Comparison of ENCODE assay signal across 26 mouse cellular contexts in genomic region chr11:69775716-69776115, GRCm38 (mm10). TPM values are rescaled to one million over a fixed set of nuclear protein-coding genes. Genes with fewer than 3 reads are reported as not detected.
DNase-seq lines count a peak whose midpoint lies in the region; ATAC-seq and TF ChIP-seq lines count a peak whose summit lies in the region.
"Had no signal": no experiment of that assay in that cellular context is flagged by ENCODE, and none has a peak within 500 bp of the region (broad histone marks: within the 10 kb centered on the region; RNA-seq: fewer than 3 reads in every experiment).

No protein-coding gene starts in this region.

- 56% methylated on average over 10 of the region's 10 CpGs for WGBS in kidney, embryonic 15.5 days

- TF ChIP-seq POLR2A in CH12.LX (IDR thresholded peaks at IDR 0.05; ENCODE audit: low read depth, low read length), result no peak
- no peak for TF ChIP-seq POLR2A in ES-Bruce4 (IDR thresholded peaks at IDR 0.05; ENCODE audit: insufficient read depth, low read length)

- H3K36me3 ChIP-seq in kidney, embryonic 15.5 days, result peaks cover 15% of the 10 kb centered on the region; the same call in 1 of the 2 replicates
- peaks cover 8 to 35% of the 10 kb centered on the region in 2 experiments for H3K36me3 ChIP-seq in CH12.LX (replicated peaks in 1 of 2; ENCODE audit: control insufficient read depth in 1 of 2, insufficient read depth in 1 of 2, low read length in 1 of 2)
- no peaks in the 10 kb centered on the region for H3K36me3 ChIP-seq in ES-Bruce4 (ENCODE audit: control insufficient read depth, insufficient read depth, low read length, poor library complexity, severe bottlenecking)
- H3K36me3 ChIP-seq: liver, embryonic 15.5 days had no signal

- no peak for TF ChIP-seq RAD21 in CH12.LX (IDR thresholded peaks at IDR 0.05; ENCODE audit: low read depth, low read length)

- no peak for ATAC-seq in kidney, embryonic 15.5 days (replicated peaks; ENCODE audit: low FRiP score)
- ATAC-seq: forebrain, embryonic 15.5 days; intestine, embryonic 16.5 days; midbrain, embryonic 16.5 days had no signal

- no peak overlapping the region for H3K4me2 ChIP-seq in kidney, embryonic 15.5 days
- peak overlapping the region; percentile 53; the same call in 1 of the 2 replicates for H3K4me2 ChIP-seq in CH12.LX (ENCODE audit: insufficient read depth, low read depth, poor library complexity, severe bottlenecking)
- H3K4me2 ChIP-seq: forebrain, embryonic 15.5 days; hindbrain, embryonic 15.5 days; liver, embryonic 15.5 days had no signal

- peak; percentile 70 to 79 for DNase-seq in cerebellum, postnatal 10 days
- no peak for DNase-seq in cerebellum, adult 8-10 months
- DNase-seq in kidney, postnatal 10 days, result peak; percentile 49
- DNase-seq in CH12.LX (ENCODE audit: extremely low read depth), result no peak
- no peak for DNase-seq in ovary, postnatal 36 days (ENCODE audit: low spot score)
- DNase-seq: adrenal gland, postnatal 25 days; embryo, embryonic 11 days; liver; right cerebral cortex, postnatal 14 days; thymus, postnatal 14 days had no signal

- no peak for TF ChIP-seq CTCF in CH12.LX (conservative IDR thresholded peaks at IDR 0.05 in 1 of 2, IDR thresholded peaks at IDR 0.05 in 1 of 2; ENCODE audit: low read depth in 2 of 2, low read length in 2 of 2)
- no peak for TF ChIP-seq CTCF in ES-Bruce4 (IDR thresholded peaks at IDR 0.05; ENCODE audit: low read depth, low read length)

- dilution Hi-C loops in CH12.LX (cut with MboI; ENCODE audit: extremely low pct_ligation_motif_present, extremely low pct_unique_long_range_greater_than_20kb, low sequenced_read_pairs), result no loop called here

- H3K4me1 ChIP-seq in kidney, embryonic 15.5 days, result peaks cover 30% of the 10 kb centered on the region
- H3K4me1 ChIP-seq in CH12.LX (ENCODE audit: control insufficient read depth in 1 of 2, insufficient read depth in 2 of 2), result peaks cover 40 to 64% of the 10 kb centered on the region in 2 experiments
- peaks cover 6% of the 10 kb centered on the region for H3K4me1 ChIP-seq in ES-Bruce4 (ENCODE audit: control insufficient read depth, insufficient read depth, low read length)
- H3K4me1 ChIP-seq: forebrain, embryonic 15.5 days; hindbrain, embryonic 15.5 days; liver, embryonic 15.5 days had no signal

- H3K27me3 ChIP-seq in kidney, embryonic 15.5 days, result no peaks in the 10 kb centered on the region
- H3K27me3 ChIP-seq in CH12.LX (replicated peaks) (no peaks in the 10 kb centered on the region), ES-Bruce4 (ENCODE audit: control insufficient read depth, insufficient read depth, low read length, poor library complexity, severe bottlenecking) (no peaks in the 10 kb centered on the region)
- H3K27me3 ChIP-seq: forebrain, embryonic 15.5 days; hindbrain, embryonic 15.5 days had no signal

- H3K9ac ChIP-seq in kidney, embryonic 15.5 days, result no peak overlapping the region
- H3K9ac ChIP-seq in CH12.LX (ENCODE audit: insufficient read depth, low read depth) (peak overlapping the region; percentile 47), ES-Bruce4 (ENCODE audit: low read depth, poor library complexity, severe bottlenecking) (peak overlapping the region; percentile 19)
- H3K9ac ChIP-seq: forebrain, embryonic 15.5 days; hindbrain, embryonic 15.5 days; liver, embryonic 15.5 days had no signal

- no peaks in the 10 kb centered on the region for H3K79me2 ChIP-seq in CH12.LX (replicated peaks; ENCODE audit: control insufficient read depth, extremely low read depth, insufficient read depth, poor library complexity, severe bottlenecking)

- no peak for TF ChIP-seq EP300 in CH12.LX (IDR thresholded peaks at IDR 0.05; ENCODE audit: low read length)
- TF ChIP-seq EP300 in ES-Bruce4 (IDR thresholded peaks at IDR 0.05; ENCODE audit: insufficient read depth, low read depth, low read length), result no peak

- in situ Hi-C loops in CH12.LX (cut with MboI; ENCODE audit: low pct_ligation_motif_present, low pct_unique_long_range_greater_than_20kb, low sequenced_read_pairs), result no loop called here

- no peak overlapping the region for H3K27ac ChIP-seq in kidney, embryonic 15.5 days
- H3K27ac ChIP-seq in CH12.LX (ENCODE audit: insufficient read depth, low read depth) (no peak overlapping the region), ES-Bruce4 (ENCODE audit: insufficient read depth, low read length) (no peak overlapping the region)
- H3K27ac ChIP-seq: forebrain, embryonic 15.5 days; heart, embryonic 10.5 days; hindbrain, embryonic 15.5 days; left cerebral cortex, adult 2 months; liver, embryonic 15.5 days; macrophage had no signal

- H3K9me3 ChIP-seq in kidney, embryonic 15.5 days (replicated peaks), result no peaks in the 10 kb centered on the region
- H3K9me3 ChIP-seq in CH12.LX (replicated peaks; ENCODE audit: low read length) (no peaks in the 10 kb centered on the region), ES-Bruce4 (replicated peaks; ENCODE audit: control insufficient read depth, insufficient read depth, low read length, poor library complexity, severe bottlenecking) (no peaks in the 10 kb centered on the region)
- H3K9me3 ChIP-seq: forebrain, embryonic 15.5 days; heart, embryonic 10.5 days; hindbrain, embryonic 15.5 days; limb, embryonic 10.5 days; liver, embryonic 15.5 days had no signal

- H3K4me3 ChIP-seq in kidney, embryonic 15.5 days (replicated peaks), result no peak overlapping the region
- H3K4me3 ChIP-seq in CH12.LX (replicated peaks in 1 of 3; ENCODE audit: low read depth in 2 of 3, low read length in 2 of 3, poor library complexity in 1 of 3), result peak overlapping the region in 2 of 3 experiments; percentile 26 to 47
- peak overlapping the region; percentile 21; the same call in 1 of the 2 replicates for H3K4me3 ChIP-seq in ES-Bruce4 (ENCODE audit: low read depth, low read length)
- H3K4me3 ChIP-seq: forebrain, embryonic 15.5 days; heart, embryonic 10.5 days; hindbrain, embryonic 15.5 days; left cerebral cortex, adult 2 months; limb, embryonic 10.5 days; liver, embryonic 15.5 days had no signal

TF ChIP-seq in CH12.LX, 34 proteins besides CTCF, POLR2A, EP300 and RAD21:
- TF ChIP-seq CHD1 (IDR thresholded peaks at IDR 0.05; ENCODE audit: low read depth, low read length) (no peak), MAX (IDR thresholded peaks at IDR 0.05; ENCODE audit: low read length) (no peak), MEF2A (IDR thresholded peaks at IDR 0.05; ENCODE audit: borderline replicate concordance, low read depth, low read length) (no peak), JUND (conservative IDR thresholded peaks at IDR 0.05; ENCODE audit: low read depth, low read length) (no peak), HCFC1 (IDR thresholded peaks at IDR 0.05; ENCODE audit: low read depth, low read length) (no peak), USF2 (conservative IDR thresholded peaks at IDR 0.05; ENCODE audit: low read depth, low read length) (no peak), ELF1 (IDR thresholded peaks at IDR 0.05; ENCODE audit: low read depth, low read length) (no peak), SMC3 (IDR thresholded peaks at IDR 0.05; ENCODE audit: low read depth, low read length) (no peak), MAFK (IDR thresholded peaks at IDR 0.05; ENCODE audit: insufficient replicate concordance, low read length) (no peak), JUN (IDR thresholded peaks at IDR 0.05; ENCODE audit: insufficient read depth, low read depth, low read length) (no peak), NRF1 (IDR thresholded peaks at IDR 0.05; ENCODE audit: low read depth, low read length) (no peak), ZNF384 (IDR thresholded peaks at IDR 0.05; ENCODE audit: low read depth, low read length) (no peak), ZMIZ1 (IDR thresholded peaks at IDR 0.05; ENCODE audit: low read depth, low read length) (no peak), NELFE (IDR thresholded peaks at IDR 0.05; ENCODE audit: low read depth, low read length) (no peak), MYC (IDR thresholded peaks at IDR 0.05; ENCODE audit: low read depth, low read length) (no peak), TBP (conservative IDR thresholded peaks at IDR 0.05; ENCODE audit: low read depth, low read length) (no peak), ZC3H11A (IDR thresholded peaks at IDR 0.05; ENCODE audit: low read depth, low read length) (no peak)

RNA-seq across cellular contexts. Expression of gene Zbtb4, which starts 10.0 kb away (rescaled TPM):
- polyA plus RNA-seq in kidney, embryonic 15.5 days (2015; fragmentation: Nextera tagmentation; extraction: Ambion mirVana), result 1.9 and 2.8 TPM in 2 replicates
- 3.4 TPM in 2 replicates for total RNA-seq in CH12.LX (2012; rRNA removed)
- 0.75 and 0.77 TPM in 2 replicates for total RNA-seq in CH12.LX (2014; rRNA removed)
- 2.3 and 3.0 TPM in 2 replicates for polyA plus RNA-seq in CH12.LX (2012; ENCODE audit: insufficient read length, low read depth)
- 3.6 and 4.8 TPM in 2 replicates for polyA plus RNA-seq in ES-Bruce4 (2011; ENCODE audit: insufficient read depth, insufficient read length, low read depth, missing spikeins)

RNA-seq across cellular contexts. Expression of gene Slc35g3, which starts 13.9 kb away (rescaled TPM):
- polyA plus RNA-seq in kidney, embryonic 15.5 days (2015; fragmentation: Nextera tagmentation; extraction: Ambion mirVana), result 0.27 and 0.36 TPM in 2 replicates
- not detected in 2 replicates for total RNA-seq in CH12.LX (2012; rRNA removed)
- total RNA-seq in CH12.LX (2014; rRNA removed), result not detected in 2 replicates
- polyA plus RNA-seq in CH12.LX (2012; ENCODE audit: insufficient read length, low read depth), result not detected in 2 replicates
- not detected in 2 replicates for polyA plus RNA-seq in ES-Bruce4 (2011; ENCODE audit: insufficient read depth, insufficient read length, low read depth, missing spikeins)
- total RNA-seq: adrenal gland, postnatal 25 days; gastrocnemius, adult 8-10 months; hematopoietic stem cell, adult 5-6 weeks; left cerebral cortex, adult 2 months had no signal
- polyA plus RNA-seq: heart, embryonic 10.5 days; heart, postnatal 0 days; large intestine, adult 2 months; liver, embryonic 15.5 days; macrophage; neural tube, embryonic 14.5 days had no signal

RNA-seq across cellular contexts. Expression of gene Polr2a, which starts 17.3 kb away (rescaled TPM):
- polyA plus RNA-seq in kidney, embryonic 15.5 days (2015; fragmentation: Nextera tagmentation; extraction: Ambion mirVana), result 29.9 and 31.1 TPM in 2 replicates
- total RNA-seq in CH12.LX (2012; rRNA removed) (44.5 and 45.0 TPM in 2 replicates), CH12.LX (2014; rRNA removed) (10.3 and 14.8 TPM in 2 replicates)
- polyA plus RNA-seq in CH12.LX (2012; ENCODE audit: insufficient read length, low read depth) (137 and 162 TPM in 2 replicates), ES-Bruce4 (2011; ENCODE audit: insufficient read depth, insufficient read length, low read depth, missing spikeins) (102 and 103 TPM in 2 replicates)

RNA-seq across cellular contexts. Expression of gene Chrnb1, which starts 20.0 kb away (rescaled TPM):
- 11.4 and 12.3 TPM in 2 replicates for polyA plus RNA-seq in kidney, embryonic 15.5 days (2015; fragmentation: Nextera tagmentation; extraction: Ambion mirVana)
- total RNA-seq in CH12.LX (2012; rRNA removed), result 2.1 and 2.2 TPM in 2 replicates
- total RNA-seq in CH12.LX (2014; rRNA removed), result 1.9 TPM in 2 replicates
- 5.9 and 6.6 TPM in 2 replicates for polyA plus RNA-seq in CH12.LX (2012; ENCODE audit: insufficient read length, low read depth)
- polyA plus RNA-seq in ES-Bruce4 (2011; ENCODE audit: insufficient read depth, insufficient read length, low read depth, missing spikeins), result 10.1 and 12.1 TPM in 2 replicates
- polyA plus RNA-seq: macrophage had no signal

RNA-seq across cellular contexts. Expression of gene Fgf11, which starts 25.9 kb away (rescaled TPM):
- 2.0 and 2.5 TPM in 2 replicates for polyA plus RNA-seq in kidney, embryonic 15.5 days (2015; fragmentation: Nextera tagmentation; extraction: Ambion mirVana)
- total RNA-seq in CH12.LX (2012; rRNA removed) (0.92 and 0.93 TPM in 2 replicates), CH12.LX (2014; rRNA removed) (1.6 and 1.8 TPM in 2 replicates)
- polyA plus RNA-seq in CH12.LX (2012; ENCODE audit: insufficient read length, low read depth) (3.7 and 3.9 TPM in 2 replicates), ES-Bruce4 (2011; ENCODE audit: insufficient read depth, insufficient read length, low read depth, missing spikeins) (1.8 and 2.5 TPM in 2 replicates)

Comparison
In these comparisons a context has a peak if more than half of its experiments do, and no peak if none do; other contexts are left out.
1. DNase-seq: peak in cerebellum, postnatal 10 days (2 of 2) and kidney, postnatal 10 days (single experiment); none in cerebellum, adult 8-10 months (single experiment), CH12.LX (single experiment) and ovary, postnatal 36 days (single experiment).